Mouse (Mus musculus) thymus, adult 2 months (tissue): ENCODE results near the gene Rtkn2. TPM values are rescaled to one million over a fixed set of nuclear protein-coding genes. Genes with fewer than 3 reads are reported as not detected.

Experiments
- DNase-seq: peaks from one replicate; pipeline ENCODE4 v3.0.0; 2021
- H3K27ac ChIP-seq: fragments of 200-500 bp; 2 replicates; pipeline ENCODE4 v1.5.1; 2012; ENCODE audit warnings: low read length, control low read depth; ENCODE audit not compliant: control insufficient read depth, insufficient read depth
- H3K27me3 ChIP-seq: fragments of 200-500 bp; 2 replicates; pipeline ENCODE4 v1.6.1; 2012; ENCODE audit warnings: mild to moderate bottlenecking, low read length, moderate library complexity, mixed read lengths; ENCODE audit not compliant: control insufficient read depth, insufficient read depth
- H3K36me3 ChIP-seq: fragments of 200-500 bp; 2 replicates; pipeline ENCODE4 v1.6.1; 2012; ENCODE audit warnings: mild to moderate bottlenecking, low read length, moderate library complexity; ENCODE audit not compliant: control insufficient read depth, insufficient read depth
- H3K4me1 ChIP-seq: fragments of 200-500 bp; replicated peaks from 2 replicates; pipeline ENCODE4 v1.6.1; 2012; ENCODE audit warnings: low read length; ENCODE audit not compliant: control insufficient read depth, insufficient read depth
- H3K4me3 ChIP-seq: fragments of 200-500 bp; 2 replicates; pipeline ENCODE4 v1.5.1; 2012; ENCODE audit warnings: mild to moderate bottlenecking, low read length, control low read depth, moderate library complexity; ENCODE audit not compliant: control insufficient read depth, insufficient read depth
- CTCF ChIP-seq: fragments of 200-500 bp; IDR thresholded peaks from 2 replicates; pipeline ENCODE4 v1.5.1; 2012; ENCODE audit warnings: mild to moderate bottlenecking, control low read depth, low read length, moderate library complexity, borderline replicate concordance; ENCODE audit not compliant: control insufficient read depth, poor library complexity, insufficient read depth; ENCODE audit errors: extremely low read depth
- POLR2A ChIP-seq: fragments of 200-500 bp; IDR thresholded peaks from 2 replicates; pipeline ENCODE4 v1.6.1; 2012; ENCODE audit warnings: mild to moderate bottlenecking, low read length, control low read depth, moderate library complexity; ENCODE audit not compliant: control insufficient read depth, poor library complexity, insufficient read depth; ENCODE audit errors: extremely low read depth
- WGBS: fragments of 180-500 bp; shearing (Covaris S2); methylation state at CpG from one replicate; pipeline ENCODE4 v1.1.7; 2018; 5-methylcytosine and 5-hydroxymethylcytosine counted together
- polyA plus RNA-seq: library from polyadenylated mRNA; depleted of rRNA; stranded (reverse); fragments of >200 nt; gene quantifications from 2 replicates; pipeline ENCODE4 v1.2.3, GENCODE M21; 2012

Rtkn2 gene
- polyA plus RNA-seq, 1 experiment, result 4.2 TPM

DNA sequence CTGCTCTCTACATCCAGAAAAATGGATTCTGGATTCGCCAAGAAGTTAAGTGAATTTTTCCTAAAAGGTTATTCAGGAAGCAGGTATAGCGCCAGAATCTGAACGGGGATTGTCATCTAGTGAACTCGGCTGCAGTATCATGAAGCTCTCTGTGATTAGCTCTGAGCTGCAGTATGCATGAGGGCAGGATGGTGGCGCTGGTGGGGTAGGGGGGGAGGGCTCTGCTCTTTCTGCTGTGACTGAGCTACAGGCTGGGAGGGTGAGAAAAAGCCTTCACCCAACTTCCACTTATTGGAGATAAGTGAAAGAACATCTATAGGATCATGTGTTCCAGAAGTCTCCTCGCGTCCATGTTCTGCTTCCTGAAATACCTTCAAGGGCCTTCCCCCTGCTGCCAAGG, 91.7 kb downstream of the Rtkn2 start:
- no peak for TF ChIP-seq POLR2A
- no peak for TF ChIP-seq CTCF
- 90% methylated on average over 7 of the region's 7 CpGs for WGBS

DNA sequence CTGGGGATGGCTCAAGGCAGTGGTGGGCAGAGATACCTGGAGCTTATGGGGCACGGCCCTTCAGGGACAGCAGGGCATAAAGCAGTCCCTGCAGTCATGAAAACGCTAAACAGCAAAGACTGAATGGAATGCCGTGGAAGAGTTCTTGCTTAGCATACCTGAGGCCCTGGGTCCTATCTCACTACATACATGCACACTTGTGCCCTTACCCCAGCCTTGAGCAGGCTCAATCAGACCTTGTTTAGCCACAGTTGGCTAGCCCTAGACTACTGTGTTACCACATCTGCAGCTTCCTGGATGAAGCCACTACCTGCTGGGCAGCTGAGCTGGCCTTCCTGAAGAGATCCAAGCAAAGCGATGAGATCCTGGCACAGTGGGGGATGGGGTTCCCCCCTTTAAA, 93.3 kb downstream of the Rtkn2 start:
- Histone ChIP-seq H3K36me3 (no peaks in the 10 kb centered on the region), H3K4me1 (no peaks in the 10 kb centered on the region), H3K27me3 (no peaks in the 10 kb centered on the region), H3K4me3 (no peak overlapping the region), H3K27ac (no peak overlapping the region)
- 96% methylated on average over 4 of the region's 4 CpGs for WGBS
- TF ChIP-seq POLR2A (no peak), CTCF (no peak)
- no peak for DNase-seq

More for the DNA sequence above, 91.7 kb downstream of the Rtkn2 start:
- Histone ChIP-seq H3K4me3 (no peak overlapping the region), H3K4me1 (peaks cover 3% of the 10 kb centered on the region), H3K36me3 (no peaks in the 10 kb centered on the region), H3K27ac (no peak overlapping the region), H3K27me3 (no peaks in the 10 kb centered on the region)
- no peak for DNase-seq

DNA sequence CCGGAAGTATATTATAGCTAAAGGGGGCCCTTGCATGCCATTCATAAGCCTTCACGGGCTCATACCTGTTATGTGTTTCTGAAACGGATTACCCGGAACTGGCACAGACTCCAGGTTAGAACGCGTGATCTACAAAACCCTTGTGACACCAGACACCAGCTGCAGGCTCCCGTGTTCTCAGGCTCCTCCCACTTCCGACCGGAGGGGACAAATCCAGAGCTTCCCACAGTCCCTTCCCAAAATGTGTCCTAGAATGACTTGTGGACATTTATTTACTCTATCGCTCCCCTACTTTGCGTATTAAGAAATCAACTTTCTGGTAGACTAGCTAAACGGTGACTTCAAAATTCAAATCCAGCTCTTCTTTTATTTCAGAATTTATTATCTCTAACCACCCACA, 94.9 kb downstream of the Rtkn2 start:
- Histone ChIP-seq H3K27me3 (no peaks in the 10 kb centered on the region), H3K36me3 (no peaks in the 10 kb centered on the region), H3K4me3 (no peak overlapping the region), H3K4me1 (no peaks in the 10 kb centered on the region), H3K27ac (no peak overlapping the region)
- DNase-seq, result no peak
- 96% methylated on average over 12 of the region's 12 CpGs for WGBS
- TF ChIP-seq POLR2A (no peak), CTCF (no peak)

DNA sequence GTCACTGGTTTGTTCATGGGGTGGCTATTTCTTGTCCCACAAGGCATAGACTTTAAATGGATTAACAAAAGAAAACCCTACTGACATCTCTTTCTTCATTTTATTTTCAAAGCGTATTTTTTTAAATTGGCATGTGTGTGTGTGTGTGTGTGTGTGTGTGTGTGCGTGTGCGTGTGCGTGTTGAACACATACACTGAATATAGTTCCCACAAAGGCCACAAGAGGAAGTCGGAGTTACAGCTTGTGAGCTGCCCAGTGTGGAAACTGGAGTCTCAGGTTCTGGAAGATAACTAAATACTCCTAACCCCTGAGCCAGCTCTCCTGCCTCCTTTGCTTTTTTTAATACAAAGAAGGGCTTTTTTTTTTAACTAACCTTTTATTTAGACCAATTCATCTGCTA, 95.8 kb downstream of the Rtkn2 start:
- Histone ChIP-seq H3K27me3 (no peaks in the 10 kb centered on the region), H3K4me1 (no peaks in the 10 kb centered on the region), H3K4me3 (no peak overlapping the region), H3K36me3 (no peaks in the 10 kb centered on the region), H3K27ac (no peak overlapping the region)
- TF ChIP-seq POLR2A (no peak), CTCF (no peak)
- DNase-seq, result no peak
- WGBS, result 18% methylated on average over 5 of the region's 5 CpGs

DNA sequence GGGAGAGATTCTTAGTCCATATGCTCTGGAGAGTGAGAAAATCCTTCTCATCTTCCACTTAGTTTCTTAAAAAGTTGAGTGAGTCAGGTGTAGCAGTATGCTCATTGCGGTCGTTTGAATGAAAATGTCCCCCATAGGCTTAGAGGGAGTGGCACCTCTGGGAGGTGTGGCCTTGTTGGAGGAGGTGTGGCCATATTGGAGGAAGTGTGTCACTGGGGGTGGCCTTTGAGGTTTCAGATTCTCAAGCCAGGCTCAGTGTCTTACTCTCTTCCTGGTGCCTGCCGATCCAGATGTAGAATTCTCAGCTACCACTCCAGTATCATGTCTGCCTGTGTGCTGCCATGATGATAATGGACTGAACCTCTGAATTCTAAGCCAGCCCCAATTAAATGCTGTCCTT, 99.3 kb downstream of the Rtkn2 start:
- H3K4me3 ChIP-seq, result no peak overlapping the region
- H3K36me3 ChIP-seq, result no peaks in the 10 kb centered on the region
- TF ChIP-seq POLR2A (no peak), CTCF (no peak)
- peaks cover 9% of the 10 kb centered on the region for H3K4me1 ChIP-seq
- H3K27ac ChIP-seq, result no peak overlapping the region
- H3K27me3 ChIP-seq, result no peaks in the 10 kb centered on the region
- no peak for DNase-seq
- 93% methylated on average over 3 of the region's 3 CpGs for WGBS

DNA sequence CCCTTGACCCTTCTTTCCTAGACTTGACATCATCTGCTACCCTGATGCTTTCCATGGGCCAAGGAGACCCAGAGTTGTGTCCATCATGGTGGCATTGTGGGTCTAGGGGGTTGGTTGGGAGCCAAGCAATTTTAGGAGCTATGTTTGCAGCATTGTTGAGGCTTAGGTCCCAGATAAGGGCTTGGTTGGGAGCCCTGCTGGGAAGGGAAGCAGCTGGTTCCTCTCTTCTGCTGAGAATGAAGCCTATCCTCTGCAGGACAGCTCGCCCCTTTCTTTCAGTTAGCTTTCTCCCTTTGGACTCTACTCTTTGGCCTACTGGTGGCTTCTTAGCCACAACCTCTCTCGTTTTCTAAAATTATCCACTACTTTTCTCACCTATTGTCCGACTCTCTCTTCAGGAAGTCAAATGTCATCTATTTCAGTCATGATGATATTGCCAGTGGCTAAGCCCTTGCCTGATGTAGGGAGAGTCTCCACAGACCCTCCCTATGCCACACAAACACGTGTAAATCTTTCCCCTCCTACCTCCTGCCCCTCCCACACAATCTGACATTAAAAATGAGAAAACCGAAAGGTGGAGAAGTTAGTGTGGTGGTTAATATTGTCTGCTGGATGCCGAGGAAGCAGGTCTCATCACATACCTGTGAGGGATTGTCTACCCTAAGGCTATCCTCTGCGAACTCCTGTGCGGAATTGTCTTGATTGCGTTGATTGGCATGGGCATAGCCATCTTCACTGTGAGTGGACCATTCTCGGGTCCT, 100.7 kb downstream of the Rtkn2 start:
- no peak for DNase-seq
- H3K27me3 ChIP-seq, result no peaks in the 10 kb centered on the region
- no peak overlapping the region for H3K27ac ChIP-seq
- H3K4me1 ChIP-seq, result peaks cover 9% of the 10 kb centered on the region
- no peak overlapping the region for H3K4me3 ChIP-seq
- 74% methylated on average over 10 of the region's 10 CpGs for WGBS
- no peak for TF ChIP-seq CTCF
- TF ChIP-seq POLR2A, result no peak
- no peaks in the 10 kb centered on the region for H3K36me3 ChIP-seq
